Mouse (Mus musculus) thymus, postnatal 0 days (tissue): ENCODE measurements around the gene Prl. TPM values are rescaled to one million over a fixed set of nuclear protein-coding genes. Genes with fewer than 3 reads are reported as not detected.
"Not testable (repeated sequence)": the region's sequence is repeated elsewhere in the genome, so short reads cannot be mapped to it uniquely, and the experiment has no call there.

ENCODE experiments used
- DNase-seq: peaks from one replicate; pipeline ENCODE4 v3.0.0-alpha.2; 2015; ENCODE audit warnings: low spot score
- polyA plus RNA-seq: library from polyadenylated mRNA; unstranded; fragments of >200 nt; fragmentation: Nextera tagmentation; extraction: Ambion mirVana; gene quantifications from 2 replicates; pipeline ENCODE4 v1.2.1, GENCODE M21; 2015

Prl gene
- not detected in 2 replicates for polyA plus RNA-seq

DNA sequence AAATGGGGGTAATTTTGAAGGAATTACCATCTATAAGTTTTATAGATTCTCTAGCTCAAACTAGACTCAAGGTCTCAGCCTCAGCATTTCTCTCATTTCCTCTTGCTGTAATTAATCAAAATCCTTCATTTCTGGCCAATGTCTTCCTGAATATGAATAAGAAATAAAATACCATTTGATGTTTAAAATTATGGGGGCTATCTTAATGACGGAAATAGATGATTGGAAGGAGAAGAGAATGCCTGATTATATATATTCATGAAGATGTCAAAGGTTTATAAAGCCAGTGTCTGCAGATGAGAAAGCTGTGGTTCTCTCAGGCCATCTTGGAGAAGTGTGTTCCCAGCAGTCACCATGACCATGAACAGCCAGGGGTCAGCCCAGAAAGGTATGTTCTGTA lies at the start of gene Prl:
TSS of gene Prl (plus strand) at position 301 of the 400 bp plus-strand sequence.
- no peak for DNase-seq

DNA sequence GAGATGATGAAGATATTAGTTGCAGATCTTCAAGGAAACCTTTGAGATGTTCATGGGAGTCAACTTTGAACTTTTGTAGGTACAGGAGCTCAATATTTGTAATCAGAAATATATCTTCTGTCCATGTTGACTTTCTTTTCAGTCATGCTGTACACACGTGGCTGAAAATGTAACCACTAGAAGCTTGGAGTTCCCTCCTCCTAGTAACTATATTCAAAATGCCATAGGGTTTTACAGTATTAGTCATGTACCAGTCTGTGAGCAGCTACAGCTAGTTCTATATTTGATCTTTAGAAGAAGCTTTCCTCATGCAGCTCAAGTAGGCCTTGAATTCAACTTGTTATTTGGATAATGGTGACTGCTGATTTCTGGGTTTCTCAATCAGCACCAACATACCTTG lies 30.8 kb upstream of the Prl start:
- no peak for DNase-seq

DNA sequence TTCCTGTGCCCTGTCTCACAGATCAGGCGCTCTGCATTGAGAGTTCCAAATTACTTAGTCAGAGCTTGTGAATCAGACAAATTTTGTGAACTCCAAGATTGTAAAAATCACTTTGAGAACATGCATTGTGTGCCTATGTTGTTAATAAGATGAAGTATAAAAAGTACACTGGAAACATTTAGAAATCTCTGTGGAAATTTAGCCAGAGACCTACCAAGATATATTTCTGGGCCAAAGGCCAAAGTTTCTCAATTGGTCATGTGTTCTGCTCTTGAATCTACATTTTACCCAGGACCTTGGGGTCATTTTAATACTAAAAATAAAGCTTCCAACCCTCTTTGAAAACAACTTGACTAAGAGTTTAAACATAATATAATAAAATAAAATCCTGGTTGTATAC lies 30.0 kb upstream of the Prl start:
- no peak for DNase-seq

DNA sequence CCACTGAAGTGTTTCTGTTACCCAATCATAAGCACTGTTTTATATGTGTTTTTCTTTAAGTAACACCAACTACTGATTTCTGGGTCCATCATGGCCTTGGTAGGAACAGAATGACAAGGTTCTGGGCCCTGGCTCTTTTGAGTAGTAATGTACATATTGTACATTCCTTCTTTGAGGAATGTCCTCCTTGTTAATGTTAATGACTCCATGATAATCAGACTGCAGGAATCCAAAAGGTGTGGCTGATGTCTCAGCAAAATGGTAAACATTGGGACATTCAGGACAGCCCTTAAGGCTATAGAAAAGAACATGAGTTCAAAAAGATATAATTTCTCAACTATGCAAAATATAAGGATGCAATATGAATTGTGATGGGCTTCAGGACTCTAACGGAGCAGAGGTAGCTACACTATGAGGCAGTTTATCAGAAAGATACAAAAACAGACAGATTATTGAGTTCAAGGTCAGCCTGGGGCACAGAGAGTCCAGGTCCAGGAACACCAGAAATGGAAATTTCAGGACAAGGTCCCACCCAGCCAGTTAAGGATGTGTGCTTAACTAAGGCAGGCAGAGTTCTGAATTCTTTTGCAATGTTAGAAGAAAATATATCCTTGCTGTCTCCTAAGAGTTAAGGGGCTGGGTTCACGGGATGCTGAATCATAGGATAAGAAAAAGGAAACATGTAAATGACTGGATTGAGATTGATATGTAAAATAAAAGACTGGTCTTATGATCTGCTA lies 28.7 kb upstream of the Prl start:
- no peak for DNase-seq

DNA sequence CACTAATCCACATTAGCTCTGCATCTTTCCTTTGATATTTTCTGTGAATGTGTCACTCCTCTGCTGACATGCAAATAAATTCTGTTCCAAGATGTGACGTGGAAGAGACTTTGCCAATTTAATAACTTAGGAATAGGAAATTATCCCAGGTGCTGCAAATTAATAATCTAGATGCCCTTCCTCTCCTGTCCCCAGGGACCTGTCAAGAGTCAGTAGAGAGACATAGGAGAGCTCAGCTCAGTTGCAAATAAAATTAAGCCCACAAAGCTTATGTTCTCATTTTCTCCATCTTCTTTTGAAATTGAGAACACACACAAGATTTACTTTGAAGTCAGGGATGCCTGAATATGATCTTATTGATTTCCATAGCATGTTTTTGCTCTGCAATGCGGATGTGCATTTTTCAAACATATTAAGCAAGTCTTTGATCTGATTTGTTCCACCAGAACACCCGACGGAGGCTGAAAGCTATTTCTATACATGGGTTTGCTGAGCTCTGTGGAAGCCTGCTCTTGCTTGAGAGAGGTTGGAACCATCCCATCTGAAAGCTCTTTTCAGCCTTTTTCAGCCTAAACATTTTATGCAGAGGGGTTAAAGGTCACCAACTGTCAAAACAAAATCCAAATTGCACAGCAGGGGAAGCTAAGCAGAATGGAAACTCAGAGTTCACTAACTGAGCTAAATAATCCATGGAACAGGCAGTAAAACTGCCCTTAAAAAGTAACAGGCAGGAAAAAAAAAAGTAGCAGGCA lies 26.1 kb upstream of the Prl start:
- DNase-seq: no peak

DNA sequence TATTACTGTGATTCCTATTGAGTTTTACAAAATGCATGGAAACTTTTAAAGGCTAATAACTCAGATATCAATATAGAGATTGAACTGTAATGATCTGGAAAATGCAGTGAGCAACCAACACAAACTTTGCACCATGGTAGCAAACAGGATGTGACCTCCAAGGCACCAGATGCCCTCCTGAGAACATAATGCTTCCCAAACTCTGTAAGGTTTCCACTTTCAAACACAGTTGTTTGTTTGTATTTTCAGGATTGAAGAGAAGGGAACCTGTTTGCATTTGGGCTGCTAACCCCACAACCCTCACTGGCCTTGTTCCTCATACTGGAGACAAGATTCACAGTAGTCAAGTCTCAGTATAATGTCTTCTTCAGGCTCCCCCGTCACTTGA lies 25.5 kb upstream of the Prl start:
- DNase-seq: no peak

DNA sequence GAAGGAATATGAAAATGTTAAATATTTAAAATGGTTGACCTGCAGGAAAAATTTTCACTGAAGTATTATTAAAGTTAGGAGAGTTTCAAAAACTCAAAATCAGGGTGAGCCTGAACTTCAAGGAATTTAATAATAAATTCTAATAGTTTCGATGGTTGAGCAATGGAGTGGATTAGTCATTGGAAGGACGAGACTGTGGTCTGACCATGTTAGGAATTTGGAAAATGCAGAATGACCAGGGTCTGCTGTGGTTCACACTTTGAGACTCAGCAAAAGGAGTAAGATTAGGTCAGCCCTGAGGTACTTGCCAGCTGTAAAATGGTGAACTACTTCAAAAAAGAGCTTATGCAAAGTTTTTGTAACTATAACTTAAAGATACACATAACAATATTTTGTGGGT lies 24.4 kb upstream of the Prl start:
- no peak for DNase-seq

DNA sequence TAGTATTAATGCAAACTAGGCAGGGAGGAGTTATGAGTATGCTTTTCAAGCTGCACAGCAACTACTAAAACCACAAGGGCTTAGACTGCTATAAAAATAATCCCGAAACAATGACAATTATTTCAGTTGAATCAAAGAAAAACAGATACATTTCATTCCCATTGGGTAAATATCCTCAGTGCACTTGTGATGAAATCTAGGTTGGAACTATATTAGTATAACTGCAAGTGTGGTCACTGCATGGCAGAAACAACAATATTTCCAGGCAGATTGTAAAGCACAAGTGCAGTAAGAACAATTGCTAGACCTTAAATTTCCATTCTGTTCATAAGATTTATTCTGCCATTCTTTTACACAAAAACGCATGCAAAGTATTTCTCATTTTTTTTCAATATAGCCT lies 15.2 kb upstream of the Prl start:
- DNase-seq: no peak

DNA sequence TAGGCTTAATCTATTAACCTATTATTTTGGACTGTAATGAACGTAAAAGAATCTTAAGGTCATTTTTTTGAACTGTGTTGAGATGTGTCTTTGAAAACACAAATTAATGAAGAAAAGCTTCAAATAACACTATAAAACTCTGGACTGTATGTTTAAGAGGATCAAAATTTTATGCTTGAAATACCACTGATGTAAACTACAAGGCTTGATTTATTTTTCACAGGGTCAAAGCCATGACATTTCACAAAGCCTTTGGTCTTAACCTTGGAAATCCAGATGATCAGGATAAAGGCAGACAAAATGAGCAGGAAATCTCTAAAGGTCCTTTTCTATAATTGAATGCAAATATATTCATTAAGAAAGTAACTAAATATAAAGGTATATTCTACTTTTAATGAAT lies 14.0 kb upstream of the Prl start:
- DNase-seq: no peak

DNA sequence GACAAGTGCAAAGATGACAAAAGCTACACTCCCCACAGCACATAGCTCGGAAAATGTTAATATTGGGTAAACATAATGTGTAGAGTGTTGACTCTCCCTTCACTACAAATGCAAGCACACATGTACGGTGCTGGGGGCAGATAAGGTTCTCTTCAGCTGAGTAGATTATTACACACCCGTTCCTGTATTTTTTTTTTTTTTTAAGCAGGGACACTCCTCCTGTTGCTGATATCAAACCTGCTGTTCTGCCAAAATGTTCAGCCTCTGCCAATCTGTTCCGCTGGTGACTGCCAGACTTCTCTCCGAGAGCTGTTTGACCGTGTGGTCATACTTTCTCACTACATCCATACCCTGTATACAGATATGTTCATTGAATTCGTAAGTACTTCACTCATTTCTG lies 1.8 kb downstream of the Prl start:
- DNase-seq: no peak

DNA sequence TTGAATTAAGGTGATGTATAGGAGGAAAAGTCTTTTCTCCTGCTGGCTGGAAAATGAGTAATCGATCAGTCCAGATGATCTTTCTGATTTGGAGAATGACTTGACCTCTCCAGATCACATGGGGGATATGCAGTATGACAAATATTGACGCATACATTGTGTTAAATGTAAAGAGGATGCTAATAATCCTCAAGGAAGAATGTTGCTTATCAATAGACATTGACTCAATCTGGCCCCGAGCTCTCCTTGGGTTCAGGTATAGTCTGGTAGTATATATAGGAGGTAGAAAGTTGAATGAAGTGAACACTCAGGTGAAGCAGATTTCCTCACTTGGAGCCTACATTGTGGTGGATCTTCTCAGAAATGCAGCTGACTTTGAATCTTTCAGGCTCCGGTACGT lies 36.5 kb downstream of the Prl start, which contains the start of gene Prl3d1:
TSS of gene Prl3d1 (plus strand) at position 301 of the 400 bp plus-strand sequence.
- DNase-seq: not testable (repeated sequence)

Other genes starting within 250 kb of the Prl start
- gene Prl3d1, start 36.6 kb downstream of the Prl start, polyA plus RNA-seq: not detected in 2 replicates
- not detected in 2 replicates for gene Prl3d2, start 64.1 kb downstream of the Prl start, polyA plus RNA-seq
- gene Prl3d3, start 99.2 kb downstream of the Prl start, polyA plus RNA-seq: not detected in 2 replicates
- gene Prl3c1, start 139.1 kb downstream of the Prl start, polyA plus RNA-seq: not detected in 2 replicates
- gene Prl3b1, start 184.3 kb downstream of the Prl start, polyA plus RNA-seq: 0.19 and 0.42 TPM in 2 replicates
- gene Prl3a1, start 201.9 kb downstream of the Prl start, polyA plus RNA-seq: not detected in 2 replicates